Mouse (Mus musculus) liver, embryonic 11.5 days (tissue): ENCODE results near the gene Mettl3. TPM values are rescaled to one million over a fixed set of nuclear protein-coding genes. Genes with fewer than 3 reads are reported as not detected.

Experiments used
- ATAC-seq: fragments of 200-750 bp; cut with Nextera tagmentation; replicated peaks from 2 replicates; pipeline ENCODE4 v1.8.0; 2017; ENCODE audit warnings: moderate number of reproducible peaks, mild to moderate bottlenecking, moderate TSS enrichment, moderate library complexity; ENCODE audit not compliant: low FRiP score
- DNase-seq: peaks from one replicate; pipeline ENCODE4 v3.0.0-alpha.2; 2017; ENCODE audit warnings: low spot score
- H3K27ac ChIP-seq: fragments of 300-500 bp; sonication (generic); 2 replicates; pipeline ENCODE4 v1.5.1; 2014; ENCODE audit warnings: mild to moderate bottlenecking, low read depth, low read length, control low read depth
- H3K27me3 ChIP-seq: fragments of 300-500 bp; sonication (generic); replicated peaks from 2 replicates; pipeline ENCODE4 v1.6.1; 2014; ENCODE audit warnings: low read length, mixed read lengths; ENCODE audit not compliant: control insufficient read depth, insufficient read depth
- H3K36me3 ChIP-seq: fragments of 300-500 bp; sonication (generic); 2 replicates; pipeline ENCODE4 v1.6.1; 2014; ENCODE audit warnings: mild to moderate bottlenecking, low read length, moderate library complexity, mixed read lengths; ENCODE audit not compliant: control insufficient read depth, insufficient read depth
- H3K4me1 ChIP-seq: fragments of 300-500 bp; sonication (generic); replicated peaks from 2 replicates; pipeline ENCODE4 v1.6.1; 2014; ENCODE audit warnings: low read length, mixed read lengths; ENCODE audit not compliant: control insufficient read depth, insufficient read depth
- H3K4me2 ChIP-seq: fragments of 300-500 bp; sonication (generic); 2 replicates; pipeline ENCODE4 v1.6.1; 2014; ENCODE audit warnings: mild to moderate bottlenecking, control low read depth, moderate library complexity
- H3K4me3 ChIP-seq: fragments of 300-500 bp; sonication (generic); 2 replicates; pipeline ENCODE4 v1.5.1; 2014; ENCODE audit warnings: low read depth, low read length, control low read depth
- H3K9ac ChIP-seq: fragments of 300-500 bp; sonication (generic); 2 replicates; pipeline ENCODE4 v1.6.1; 2014; ENCODE audit warnings: low read depth, low read length, control low read depth
- H3K9me3 ChIP-seq: fragments of 300-500 bp; sonication (generic); 2 replicates; pipeline ENCODE4 v1.6.1; 2016; ENCODE audit warnings: low read length, inconsistent platforms, mixed read lengths; ENCODE audit not compliant: control insufficient read depth
- WGBS: fragments of 180-500 bp; shearing (Covaris S2); extraction: QIAGEN DNeasy Blood & Tissue Kit; methylation state at CpG from one replicate; pipeline ENCODE4 v1.1.7; 2014; 5-methylcytosine and 5-hydroxymethylcytosine counted together
- polyA plus RNA-seq: library from polyadenylated mRNA; unstranded; fragments of >200 nt; fragmentation: Nextera tagmentation; extraction: Ambion mirVana; gene quantifications from 2 replicates; pipeline ENCODE4 v1.2.1, GENCODE M21; 2014

Gene Mettl3
- 44.7 and 52.2 TPM in 2 replicates for polyA plus RNA-seq

DNA sequence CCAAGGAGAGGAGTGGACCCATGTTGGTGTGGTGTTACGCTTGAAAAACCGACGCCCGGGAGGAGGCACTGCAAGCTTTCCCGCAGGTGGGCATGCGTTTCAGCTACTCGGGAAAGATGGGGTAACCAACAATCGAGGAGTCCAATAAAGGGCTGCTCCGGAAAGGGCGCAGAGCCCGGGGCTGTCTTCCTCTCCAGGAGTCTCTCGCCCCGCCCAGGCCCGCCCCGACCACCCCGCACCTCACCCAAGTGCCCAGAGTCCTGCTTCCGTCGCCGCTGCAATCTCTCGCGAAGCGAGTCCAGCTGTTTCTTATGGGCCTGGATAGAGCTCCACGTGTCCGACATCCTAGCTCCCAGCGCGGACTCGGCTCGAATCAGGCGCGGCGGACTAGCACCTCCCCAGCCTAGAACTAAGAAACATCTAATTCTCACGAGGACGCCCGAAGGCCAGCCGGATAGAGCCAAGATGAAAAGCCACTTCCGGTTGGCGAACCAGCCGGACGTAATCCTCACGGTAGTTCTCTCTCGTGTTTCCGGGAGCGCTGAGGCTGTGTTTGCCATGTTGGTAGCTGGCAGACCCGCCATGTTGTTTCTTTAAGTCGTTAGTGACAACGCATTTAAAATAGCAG lies at the start of gene Mettl3:
Mettl3 (minus strand) TSS at position 485 of the 628 bp plus-strand sequence.
- under 1% methylated on average over 46 of the region's 46 CpGs for WGBS
- DNase-seq = peak; percentile 88
- peaks cover 9% of the 10 kb centered on the region for H3K4me1 ChIP-seq
- H3K27me3 ChIP-seq = no peaks in the 10 kb centered on the region
- no peaks in the 10 kb centered on the region for H3K9me3 ChIP-seq
- H3K9ac ChIP-seq = peak within 1 kb of the TSS; percentile 86
- peaks cover 8% of the 10 kb centered on the region for H3K36me3 ChIP-seq
- H3K4me2 ChIP-seq = peak within 1 kb of the TSS; percentile 71
- peak within 1 kb of the TSS; percentile 94 for H3K27ac ChIP-seq
- ATAC-seq = peak; percentile 91
- H3K4me3 ChIP-seq = peak within 1 kb of the TSS; percentile 81

DNA sequence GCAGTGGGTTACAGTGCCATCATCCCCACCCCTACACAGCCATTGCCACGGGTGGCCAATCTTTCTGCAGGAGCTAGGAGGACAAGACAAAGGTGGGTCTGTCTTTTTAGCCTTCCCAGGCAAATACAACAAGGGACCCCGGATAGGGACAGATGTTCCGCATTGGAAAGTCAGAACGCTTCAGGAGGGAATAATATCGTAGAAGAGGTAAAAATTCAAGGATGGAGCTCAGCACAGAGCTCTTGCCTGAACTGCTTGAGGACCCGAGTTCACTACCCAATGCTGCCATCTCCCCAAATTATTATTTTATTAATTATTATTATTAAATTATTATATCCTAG lies 34.6 kb upstream of the Mettl3 start:
- H3K27me3 ChIP-seq = no peaks in the 10 kb centered on the region
- H3K4me3 ChIP-seq = no peak overlapping the region
- ATAC-seq (no peak), DNase-seq (no peak)
- H3K9me3 ChIP-seq = peaks cover 2% of the 10 kb centered on the region; the same call in 1 of the 2 replicates
- H3K27ac ChIP-seq = no peak overlapping the region
- no peak overlapping the region for H3K9ac ChIP-seq
- 72% methylated on average over 6 of the region's 6 CpGs for WGBS
- no peaks in the 10 kb centered on the region for H3K36me3 ChIP-seq
- no peak overlapping the region for H3K4me2 ChIP-seq
- peaks cover 3% of the 10 kb centered on the region; the same call in 1 of the 2 replicates for H3K4me1 ChIP-seq

GRCm38 (mm10) chr14:52338751-52339511 lies 34.0 kb upstream of the Mettl3 start:
- peak; percentile 71 for ATAC-seq

GRCm38 (mm10) chr14:52332171-52332570 lies 27.2 kb upstream of the Mettl3 start:
- WGBS = 65% methylated on average over 3 of the region's 3 CpGs

More at GRCm38 (mm10) chr14:52338751-52339511, 34.0 kb upstream of the Mettl3 start:
- 26% methylated on average over 21 of the region's 21 CpGs for WGBS
- no peak overlapping the region for H3K9ac ChIP-seq
- no peak overlapping the region for H3K27ac ChIP-seq
- H3K4me1 ChIP-seq = peaks cover 3% of the 10 kb centered on the region; the same call in 1 of the 2 replicates
- no peaks in the 10 kb centered on the region for H3K9me3 ChIP-seq
- peak overlapping the region; percentile 3; the same call in 1 of the 2 replicates for H3K4me2 ChIP-seq
- DNase-seq = peak; percentile 37
- H3K27me3 ChIP-seq = no peaks in the 10 kb centered on the region
- no peaks in the 10 kb centered on the region for H3K36me3 ChIP-seq
- H3K4me3 ChIP-seq = no peak overlapping the region

DNA sequence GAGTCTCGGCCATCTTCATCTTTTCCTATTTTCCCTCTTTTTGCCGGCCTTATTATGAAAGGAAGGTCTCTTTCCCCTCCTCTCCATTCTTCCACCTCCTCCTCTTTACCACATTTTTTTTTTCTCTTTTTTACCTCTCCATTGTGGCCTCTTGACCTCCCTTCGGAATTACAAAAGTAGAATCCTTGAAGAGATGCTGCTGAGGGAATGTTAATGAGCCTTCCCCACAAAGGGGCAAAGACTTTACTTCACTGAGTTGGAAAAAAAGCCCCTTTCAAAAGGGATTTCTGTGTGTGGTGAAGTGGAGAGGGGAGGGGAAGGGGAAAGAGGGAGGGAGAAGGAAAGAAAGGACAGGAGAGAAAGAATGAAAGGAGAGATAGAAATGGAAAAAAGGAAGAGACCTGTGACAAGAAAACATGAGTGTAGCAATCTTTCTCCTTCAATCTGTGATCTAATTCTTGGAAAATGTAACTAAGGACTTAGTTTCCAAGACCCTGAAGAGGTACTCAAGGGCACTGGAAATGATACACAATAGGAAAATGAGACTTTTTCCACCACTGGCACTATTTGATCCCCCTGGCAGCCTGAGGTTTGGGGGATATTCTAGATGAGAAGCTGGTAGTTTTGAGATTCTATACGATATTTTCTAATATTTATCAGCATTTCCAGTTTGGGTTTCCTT lies 26.3 kb upstream of the Mettl3 start:
- 28% methylated on average over 4 of the region's 4 CpGs for WGBS
- DNase-seq = no peak
- Histone ChIP-seq H3K4me2 (no peak overlapping the region), H3K9ac (no peak overlapping the region), H3K9me3 (no peaks in the 10 kb centered on the region), H3K4me3 (no peak overlapping the region), H3K36me3 (no peaks in the 10 kb centered on the region), H3K27me3 (peaks cover 46% of the 10 kb centered on the region), H3K4me1 (no peaks in the 10 kb centered on the region), H3K27ac (no peak overlapping the region)
- ATAC-seq = no peak

More at GRCm38 (mm10) chr14:52332171-52332570, 27.2 kb upstream of the Mettl3 start:
- no peak overlapping the region for H3K9ac ChIP-seq
- H3K4me3 ChIP-seq = no peak overlapping the region
- H3K4me1 ChIP-seq = no peaks in the 10 kb centered on the region
- H3K27ac ChIP-seq = no peak overlapping the region
- no peaks in the 10 kb centered on the region for H3K9me3 ChIP-seq
- ATAC-seq = no peak
- H3K4me2 ChIP-seq = no peak overlapping the region
- peaks cover 36% of the 10 kb centered on the region for H3K27me3 ChIP-seq
- no peak for DNase-seq
- no peaks in the 10 kb centered on the region for H3K36me3 ChIP-seq

DNA sequence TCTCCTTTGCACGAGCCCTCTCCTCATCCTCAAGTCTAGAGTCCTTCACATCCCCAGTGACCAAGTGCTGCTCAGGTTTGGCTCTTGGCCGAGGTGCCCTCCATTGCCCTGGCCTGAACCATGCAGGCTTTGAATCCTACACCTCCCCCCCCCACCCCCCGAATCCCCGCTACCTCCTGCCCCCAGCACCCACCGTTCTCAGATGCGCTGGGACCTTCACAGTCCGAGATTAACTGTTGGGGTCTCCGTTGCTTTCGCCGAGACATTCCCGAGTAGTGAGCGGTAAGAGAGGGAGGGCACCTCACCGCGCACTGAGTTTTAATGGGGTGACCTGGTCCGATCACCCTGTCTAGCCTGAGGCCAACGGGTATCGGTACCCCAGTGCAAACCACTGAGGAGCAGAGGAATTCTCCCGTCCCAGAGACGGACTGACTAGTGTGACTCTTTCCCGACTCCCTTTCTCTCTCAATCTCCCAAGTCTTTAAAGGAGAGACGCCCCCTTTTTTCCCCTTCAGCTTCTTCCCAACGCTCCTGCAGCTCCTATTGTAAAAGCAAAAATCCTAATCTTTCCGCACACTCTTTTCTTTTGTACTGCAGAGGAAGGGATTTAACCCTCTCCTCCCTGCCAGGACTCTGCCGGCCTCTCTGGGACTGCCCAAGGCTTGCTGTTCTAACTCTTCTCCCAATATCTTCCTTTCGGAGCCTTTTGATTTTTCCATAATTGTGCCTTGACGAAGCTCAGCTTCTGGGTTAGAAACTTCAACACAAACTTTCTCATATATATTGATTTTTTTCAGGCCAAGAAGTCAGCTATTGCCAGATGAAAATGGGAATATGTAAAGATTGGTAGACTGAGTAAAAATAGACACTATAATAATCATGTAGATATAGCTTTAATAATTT lies 23.2 kb upstream of the Mettl3 start, which contains the start of gene Sall2:
Sall2 (minus strand) TSS at position 853 of the 903 bp plus-strand sequence.
- Histone ChIP-seq H3K9ac (no peak within 1 kb of the TSS), H3K36me3 (no peaks in the 10 kb centered on the region), H3K4me3 (peak within 1 kb of the TSS; percentile 35), H3K4me1 (no peaks in the 10 kb centered on the region), H3K4me2 (peak within 1 kb of the TSS; percentile 60), H3K27me3 (peaks cover 55% of the 10 kb centered on the region), H3K9me3 (no peaks in the 10 kb centered on the region), H3K27ac (no peak within 1 kb of the TSS)
- WGBS = 4% methylated on average over 26 of the region's 26 CpGs
- DNase-seq (no peak), ATAC-seq (no peak)

- H3K27me3 ChIP-seq = peaks cover 55% of the 10 kb centered on the region
- H3K9ac ChIP-seq = no peak overlapping the region
- H3K27ac ChIP-seq = no peak overlapping the region
- DNase-seq = no peak
- H3K36me3 ChIP-seq = no peaks in the 10 kb centered on the region
- 10% methylated on average over 14 of the region's 14 CpGs for WGBS
- no peaks in the 10 kb centered on the region for H3K4me1 ChIP-seq
- no peaks in the 10 kb centered on the region for H3K9me3 ChIP-seq
- peak overlapping the region; percentile 35 for H3K4me3 ChIP-seq
- no peak for ATAC-seq
- peak overlapping the region; percentile 60 for H3K4me2 ChIP-seq
These were observed 22.5 kb upstream of the Mettl3 start for GRCm38 (mm10) chr14:52327375-52327901.

DNA sequence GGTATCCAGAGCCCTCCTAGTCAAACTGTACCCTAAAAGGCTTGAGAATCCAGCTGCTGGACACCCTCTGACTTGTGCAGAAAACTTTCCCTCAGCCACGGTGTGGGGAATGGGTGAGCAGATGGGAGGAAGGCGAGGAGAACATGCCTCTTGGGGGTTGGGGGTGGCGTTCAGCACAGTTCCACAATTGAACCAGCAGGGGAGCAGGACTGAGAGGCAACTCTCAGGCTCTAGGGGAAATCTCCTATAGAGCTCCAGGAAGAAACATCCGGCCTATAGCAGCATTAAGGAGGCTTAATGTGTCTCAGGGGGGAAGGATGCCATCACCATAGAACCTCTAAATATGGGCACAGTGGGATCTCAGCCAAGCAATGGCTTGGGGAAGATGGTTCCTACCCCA lies 21.0 kb upstream of the Mettl3 start:
- Histone ChIP-seq H3K4me1 (no peaks in the 10 kb centered on the region), H3K9me3 (no peaks in the 10 kb centered on the region), H3K27me3 (peaks cover 48% of the 10 kb centered on the region), H3K36me3 (no peaks in the 10 kb centered on the region), H3K9ac (no peak overlapping the region), H3K4me3 (no peak overlapping the region), H3K27ac (no peak overlapping the region), H3K4me2 (no peak overlapping the region)
- no peak for ATAC-seq
- no peak for DNase-seq
- WGBS = 17% methylated on average over 4 of the region's 4 CpGs
